In the genomic region with DNA sequence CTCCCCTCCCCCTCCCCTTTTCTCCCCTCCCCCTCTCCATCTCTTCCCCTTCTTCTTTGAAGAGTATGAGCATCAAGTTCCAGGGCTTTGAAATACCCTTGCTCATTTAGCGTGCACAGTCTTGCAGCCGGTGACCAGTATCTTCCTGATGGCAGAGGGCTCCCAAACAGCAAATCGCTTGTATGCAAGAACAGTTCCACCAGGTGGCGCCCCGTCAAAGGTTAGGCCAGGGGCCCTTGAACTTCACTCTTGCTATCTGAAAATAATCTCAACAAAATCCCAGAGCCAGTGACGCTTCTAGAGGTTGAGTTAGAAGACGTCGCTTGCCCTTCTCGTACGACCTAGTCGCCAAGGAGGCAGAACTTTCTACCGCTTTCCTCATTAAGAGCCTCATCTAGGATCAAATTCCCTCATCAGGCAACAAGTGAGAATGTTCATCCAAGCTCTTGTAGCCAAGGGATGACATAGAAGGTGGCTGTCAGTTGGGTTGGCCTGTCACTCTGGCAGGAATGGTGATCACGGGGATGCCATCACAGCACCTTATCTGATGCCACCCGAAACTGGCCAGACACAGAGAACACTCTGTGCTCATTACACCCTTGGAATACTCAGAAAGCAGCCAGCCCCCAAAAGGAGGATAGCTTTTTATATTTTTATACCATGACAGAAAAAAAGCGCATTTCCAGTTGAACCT, we compare ENCODE assay signal across 8 mouse cellular contexts.
A peak's percentile ranks its signal among the peaks of the same experiment; 100 is the strongest.
DNase-seq lines count a peak whose midpoint lies in the region; TF ChIP-seq lines count a peak whose summit lies in the region.

No protein-coding gene starts in this region.

- H3K9me3 ChIP-seq in E14TG2a.4 (ENCODE audit: low read length): peaks cover 5% of the 10 kb centered on the region

- DNase-seq in adrenal gland, postnatal 4 days (ENCODE audit: low spot score in 2 of 2): peak; percentile 77 to 86
- DNase-seq in fibroblast of lung, adult 2 months (ENCODE audit: low read depth): peak; percentile 45
- peak; percentile 63 for DNase-seq in heart, postnatal 25 days (ENCODE audit: low spot score)
- peak; percentile 68 for DNase-seq in layer of hippocampus, adult 9-10 months (ENCODE audit: low spot score)
- DNase-seq in lung, postnatal 10 days: peak; percentile 91
- peak; percentile 92 for DNase-seq in retina, embryonic 14.5 days (ENCODE audit: low spot score)
- DNase-seq in thymus, postnatal 4 days: peak; percentile 97

- H3K36me3 ChIP-seq in E14TG2a.4 (ENCODE audit: insufficient read depth, low read length): no peaks in the 10 kb centered on the region

- no peak overlapping the region for H3K4me3 ChIP-seq in E14TG2a.4 (replicated peaks; ENCODE audit: low read length)

- H3K27me3 ChIP-seq in E14TG2a.4 (ENCODE audit: insufficient read depth, low read length): no peaks in the 10 kb centered on the region

- peak; percentile 29 for TF ChIP-seq CTCF in E14TG2a.4 (conservative IDR thresholded peaks at IDR 0.05; ENCODE audit: low read length)

- intact Hi-C loops in heart, postnatal 25 days (cut with DNase I): loop anchor here (1.0 to 5.0 kb wide), 4 partner anchors 56 to 501 kb away; a partner anchor contains a TSS

- H3K4me1 ChIP-seq in E14TG2a.4 (replicated peaks; ENCODE audit: low read depth, low read length): no peaks in the 10 kb centered on the region

Comparison
In these comparisons a context has a peak if more than half of its experiments do, and no peak if none do; other contexts are left out.
1. DNase-seq: peak in every context shown above with its lines; median percentile 97 in thymus, postnatal 4 days; 92 in retina, embryonic 14.5 days; 91 in lung, postnatal 10 days; 82 in adrenal gland, postnatal 4 days; 68 in layer of hippocampus, adult 9-10 months; 63 in heart, postnatal 25 days; 45 in fibroblast of lung, adult 2 months.